Mouse (Mus musculus) right cerebral cortex, postnatal 10 days (tissue): ENCODE measurements around the gene Adgrd1.

Experiments used
- DNase-seq, 2 experiments: peaks; one replicate each; pipeline ENCODE4 v3.0.0; 2021; ENCODE audit warnings: low spot score in 2 of 2

Adgrd1 gene

GRCm38 (mm10) chr5:129096511-129096910, at the start of gene Adgrd1:
Adgrd1 (plus strand) TSS chr5:129096750.
- no peak for DNase-seq

- DNase-seq: peak; percentile 88 to 94
These were observed 47.2 kb upstream of the Adgrd1 start for GRCm38 (mm10) chr5:129049372-129049771.

GRCm38 (mm10) chr5:129051910-129052309, 44.6 kb upstream of the Adgrd1 start:
- no peak for DNase-seq

- DNase-seq: no peak
These were observed 43.8 kb upstream of the Adgrd1 start for GRCm38 (mm10) chr5:129052636-129053355.

GRCm38 (mm10) chr5:129054675-129055284, 41.8 kb upstream of the Adgrd1 start:
- no peak for DNase-seq

- DNase-seq: no peak
These were observed 37.4 kb upstream of the Adgrd1 start for GRCm38 (mm10) chr5:129059116-129059515.

DNA sequence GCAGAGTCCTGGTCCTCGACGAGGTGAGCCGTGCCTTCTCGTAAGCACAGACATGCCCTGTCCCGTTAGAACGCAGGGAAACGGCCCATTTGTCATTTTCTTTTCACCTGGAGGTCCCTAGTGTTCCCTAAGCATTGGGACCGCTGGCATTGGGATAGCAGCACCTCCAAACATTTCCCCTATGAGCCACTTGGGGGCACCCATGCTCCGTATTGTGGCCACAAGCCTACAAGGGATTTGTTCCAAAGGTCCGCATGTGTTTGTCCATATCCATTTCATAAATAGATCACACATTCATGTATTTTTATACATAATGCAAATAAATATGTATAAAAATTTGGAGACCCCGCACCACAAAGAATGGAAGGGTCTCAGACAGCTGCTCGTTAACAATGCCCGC, 35.0 kb upstream of the Adgrd1 start:
- DNase-seq: peak; percentile 83 to 88

- DNase-seq: peak; percentile 86 to 93
These were observed 33.3 kb upstream of the Adgrd1 start for GRCm38 (mm10) chr5:129063037-129063791.

- DNase-seq: no peak
These were observed 32.8 kb upstream of the Adgrd1 start for GRCm38 (mm10) chr5:129063792-129064087.

- DNase-seq: no peak
These were observed 32.4 kb upstream of the Adgrd1 start for GRCm38 (mm10) chr5:129064186-129064585.

DNA sequence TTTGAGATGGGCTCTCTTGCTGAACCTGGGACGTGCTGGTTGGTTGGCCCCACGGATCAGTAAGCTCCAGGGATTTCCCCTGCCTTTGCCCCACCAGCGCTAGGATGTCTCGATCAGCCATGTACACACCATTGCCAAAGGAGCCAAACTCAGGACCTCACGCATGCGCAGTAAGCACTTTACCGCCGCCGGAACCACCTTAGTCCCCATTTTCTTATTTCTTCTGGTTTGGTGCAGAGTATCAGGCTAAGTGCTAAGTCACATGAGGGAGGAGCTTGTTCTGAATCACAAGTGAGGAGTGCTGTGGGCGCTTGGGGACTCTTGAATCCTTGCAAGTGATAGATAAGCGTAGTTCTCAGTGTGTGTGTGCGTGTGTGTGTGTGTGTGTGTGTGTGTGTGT, 31.2 kb upstream of the Adgrd1 start:
- no peak for DNase-seq

- DNase-seq: no peak
These were observed 30.6 kb upstream of the Adgrd1 start for GRCm38 (mm10) chr5:129065946-129066345.

- DNase-seq: peak in 1 of 2 experiments; percentile 20
These were observed 29.9 kb upstream of the Adgrd1 start for GRCm38 (mm10) chr5:129066541-129067230.

GRCm38 (mm10) chr5:129067231-129067834, 29.2 kb upstream of the Adgrd1 start:
- DNase-seq: peak in 1 of 2 experiments; percentile 30

GRCm38 (mm10) chr5:129071761-129072280, 24.7 kb upstream of the Adgrd1 start:
- DNase-seq: peak in 1 of 2 experiments; percentile 34

DNA sequence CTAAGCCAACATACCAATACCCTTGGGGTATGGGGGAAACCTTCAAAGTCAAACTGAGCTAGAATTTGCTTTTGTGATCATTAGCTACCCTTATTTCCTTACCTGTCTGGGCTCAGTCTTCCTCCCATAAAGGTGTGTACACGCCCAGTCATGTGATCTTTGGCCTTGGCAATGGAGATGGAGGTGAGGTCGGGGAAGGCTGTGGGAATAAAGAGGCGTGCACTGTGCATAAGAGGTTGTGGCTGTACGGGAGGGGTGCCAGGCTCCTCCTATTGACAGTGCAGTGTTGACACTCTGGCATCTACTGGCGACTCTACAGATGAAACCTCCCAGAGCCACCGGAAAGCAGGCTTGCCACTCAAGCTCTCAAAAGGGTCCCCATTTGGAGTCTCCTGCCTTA, 23.1 kb upstream of the Adgrd1 start:
- no peak for DNase-seq

DNA sequence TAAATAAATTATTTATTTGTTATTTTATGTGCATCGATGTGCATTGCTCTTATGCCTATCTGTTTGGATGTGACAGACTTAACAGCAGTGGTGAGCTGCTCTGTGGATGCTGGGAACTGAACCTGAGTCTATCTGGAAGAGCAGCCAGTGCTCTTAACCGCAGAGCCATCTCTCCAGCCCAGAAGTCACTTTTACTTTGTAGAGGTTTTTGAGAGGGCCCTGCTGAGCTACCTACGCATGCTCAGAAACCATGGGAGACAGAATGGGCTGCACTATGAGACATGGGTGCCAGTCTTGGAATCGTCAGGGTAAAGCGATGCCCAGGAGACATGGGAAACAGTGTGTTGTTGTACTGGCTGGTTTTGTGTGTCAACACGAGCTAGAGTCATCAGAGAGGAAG, 20.5 kb upstream of the Adgrd1 start:
- DNase-seq: no peak

DNA sequence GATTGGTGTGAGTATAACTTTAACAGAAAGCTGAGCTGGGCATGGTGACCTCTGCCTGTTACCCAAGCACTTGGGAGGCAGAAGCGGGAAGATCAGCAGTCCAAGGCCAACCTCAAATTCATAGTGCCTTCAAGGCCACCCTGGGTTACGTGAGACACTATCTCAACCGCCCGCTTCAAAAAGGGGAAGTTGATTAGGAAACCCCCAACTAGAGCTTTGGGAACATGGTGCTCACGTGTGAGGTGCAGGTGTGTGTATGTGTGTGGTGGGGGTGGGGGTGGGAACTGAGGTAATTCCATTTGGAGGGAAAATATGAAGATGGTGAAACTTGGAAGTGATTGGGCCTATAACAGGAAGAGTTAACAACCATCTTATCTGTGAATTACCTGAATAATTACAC, 19.3 kb upstream of the Adgrd1 start:
- DNase-seq: no peak

GRCm38 (mm10) chr5:129081521-129081920, 15.0 kb upstream of the Adgrd1 start:
- DNase-seq: no peak

DNA sequence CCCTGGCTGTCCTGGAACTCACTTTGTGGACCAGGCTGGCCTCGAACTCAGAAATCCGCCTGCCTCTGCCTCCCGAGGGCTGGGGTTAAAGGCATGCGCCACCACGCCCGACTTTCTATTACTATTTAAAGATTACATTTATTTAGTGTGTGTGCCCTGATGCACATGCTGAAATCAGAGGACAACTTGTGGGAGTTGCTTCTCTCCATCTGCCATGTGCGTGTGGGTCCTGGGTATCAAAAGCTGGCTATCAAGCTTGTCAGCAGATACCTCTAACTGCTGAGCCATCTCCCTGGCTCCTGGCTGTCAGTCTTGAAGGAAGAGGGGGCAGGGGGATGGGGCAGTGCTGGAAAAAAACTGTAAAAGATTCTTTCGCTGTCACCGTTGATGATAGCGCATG, 11.4 kb upstream of the Adgrd1 start:
- DNase-seq: no peak

DNA sequence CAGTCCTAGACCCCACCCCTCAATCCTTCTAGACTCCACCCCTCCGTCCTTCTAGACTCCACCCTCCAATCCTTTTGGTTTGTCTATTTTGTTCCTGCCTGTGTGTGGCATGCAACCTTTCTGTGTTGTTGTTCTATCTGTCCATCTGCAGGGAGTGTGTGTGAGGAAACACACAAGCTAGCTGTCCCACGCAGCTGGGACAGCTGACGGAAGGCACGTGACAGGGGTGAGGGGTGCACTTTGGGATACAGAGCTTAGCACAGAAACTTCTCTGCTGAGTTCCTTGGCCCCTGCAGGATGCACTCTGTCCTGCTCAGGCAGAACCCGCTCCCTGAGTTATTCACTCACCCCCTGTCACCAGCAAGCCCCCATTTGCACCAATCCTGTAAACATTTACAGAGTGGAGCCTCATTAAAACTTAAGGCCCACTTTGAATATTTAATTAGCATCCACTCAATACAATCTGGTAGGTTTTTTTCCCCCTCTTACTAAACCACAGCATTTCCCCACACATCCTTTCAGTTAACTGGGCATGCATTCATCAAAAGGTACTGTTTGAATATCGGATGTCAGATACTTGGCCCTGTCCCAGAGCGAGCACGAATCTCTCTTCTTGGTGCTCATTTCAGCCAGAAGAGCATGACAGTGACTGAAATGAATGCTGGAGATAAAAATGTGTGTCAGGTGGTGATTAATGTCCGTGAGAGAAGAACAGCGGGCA, 4.0 kb upstream of the Adgrd1 start:
- DNase-seq: no peak
